Mouse (Mus musculus) lung, postnatal 0 days (tissue): ENCODE results near the gene Rock2. TPM values are rescaled to one million over a fixed set of nuclear protein-coding genes. Genes with fewer than 3 reads are reported as not detected.

Experiments
- ATAC-seq: fragments of 200-750 bp; cut with Nextera tagmentation; 2 replicates; pipeline ENCODE4 v1.8.0; 2017; ENCODE audit warnings: moderate library complexity
- DNase-seq: peaks from one replicate; pipeline ENCODE4 v3.0.0-alpha.2; 2016; ENCODE audit warnings: low spot score
- H3K27ac ChIP-seq: fragments of 300-500 bp; sonication (generic); 2 replicates; pipeline ENCODE4 v1.5.1; 2014; ENCODE audit warnings: antibody characterized with exemption, mild to moderate bottlenecking, low read length, mixed read lengths
- H3K27me3 ChIP-seq: fragments of 300-500 bp; sonication (generic); replicated peaks from 2 replicates; pipeline ENCODE4 v1.6.1; 2014; ENCODE audit warnings: low read length, mixed read lengths; ENCODE audit not compliant: insufficient read depth
- H3K36me3 ChIP-seq: fragments of 300-500 bp; sonication (generic); 2 replicates; pipeline ENCODE4 v1.6.1; 2014; ENCODE audit warnings: low read length, mixed read lengths; ENCODE audit not compliant: insufficient read depth
- H3K4me1 ChIP-seq: fragments of 300-500 bp; sonication (generic); 2 replicates; pipeline ENCODE4 v1.6.1; 2014; ENCODE audit warnings: antibody characterized with exemption, low read depth, low read length, mixed read lengths; ENCODE audit not compliant: insufficient read depth
- H3K4me2 ChIP-seq: fragments of 300-500 bp; sonication (generic); replicated peaks from 2 replicates; pipeline ENCODE4 v1.6.1; 2014; ENCODE audit warnings: low read depth, mild to moderate bottlenecking, low read length, moderate library complexity, mixed read lengths
- H3K4me3 ChIP-seq: fragments of 300-500 bp; sonication (generic); 2 replicates; pipeline ENCODE4 v1.5.1; 2014; ENCODE audit warnings: low read depth, low read length
- H3K9ac ChIP-seq: fragments of 300-500 bp; sonication (generic); replicated peaks from 2 replicates; pipeline ENCODE4 v1.6.1; 2014; ENCODE audit warnings: low read depth, mild to moderate bottlenecking
- H3K9me3 ChIP-seq: fragments of 300-500 bp; sonication (generic); 2 replicates; pipeline ENCODE4 v1.6.1; 2016; ENCODE audit warnings: low read length, mixed read lengths
- CTCF ChIP-seq: IDR thresholded peaks from 2 replicates; pipeline ENCODE4 v1.5.1; 2016; ENCODE audit warnings: antibody characterized with exemption, mild to moderate bottlenecking
- EP300 ChIP-seq: IDR thresholded peaks from 2 replicates; pipeline ENCODE4 v1.6.1; 2016; ENCODE audit warnings: antibody characterized with exemption, mild to moderate bottlenecking, control low read depth
- WGBS: fragments of 180-500 bp; shearing (Covaris S2); extraction: QIAGEN DNeasy Blood & Tissue Kit; methylation state at CpG from one replicate; pipeline ENCODE4 v1.1.7; 2014; 5-methylcytosine and 5-hydroxymethylcytosine counted together
- polyA plus RNA-seq: library from polyadenylated mRNA; unstranded; fragments of >200 nt; fragmentation: Nextera tagmentation; extraction: Ambion mirVana; gene quantifications from 2 replicates; pipeline ENCODE4 v1.2.1, GENCODE M21; 2015

Rock2 gene
- polyA plus RNA-seq, 1 experiment from 2014 or later = 18.2 TPM

DNA sequence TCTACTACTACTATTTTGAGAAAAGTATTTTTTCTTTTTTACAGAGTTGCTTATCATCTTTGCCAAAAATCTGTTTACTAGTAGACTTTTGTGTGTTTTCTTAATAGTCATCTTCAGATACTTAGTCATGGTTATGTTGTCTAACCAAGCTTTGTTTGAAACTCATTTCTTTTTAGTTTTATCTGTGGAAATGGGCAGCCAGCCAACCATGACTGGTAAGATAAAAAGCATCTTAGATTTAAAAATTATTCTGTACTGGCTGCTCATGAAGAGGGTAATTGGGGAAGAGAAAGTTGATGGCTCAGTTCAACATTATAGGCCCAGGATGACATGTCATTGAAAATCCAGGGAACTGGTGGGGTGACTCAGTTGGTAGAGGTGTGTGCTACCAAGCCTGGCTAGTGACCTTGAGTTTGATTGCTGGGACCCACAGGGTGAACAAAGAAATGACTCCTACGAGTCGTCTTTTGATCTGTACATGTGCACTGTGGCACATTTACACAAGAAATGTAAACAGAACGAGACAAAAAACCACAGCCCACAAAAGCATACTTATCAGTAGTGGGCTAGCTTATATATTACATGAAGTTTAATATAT is 6.0 kb downstream of the Rock2 start:
- no peak overlapping the region for H3K4me2 ChIP-seq
- no peak for ATAC-seq

DNA sequence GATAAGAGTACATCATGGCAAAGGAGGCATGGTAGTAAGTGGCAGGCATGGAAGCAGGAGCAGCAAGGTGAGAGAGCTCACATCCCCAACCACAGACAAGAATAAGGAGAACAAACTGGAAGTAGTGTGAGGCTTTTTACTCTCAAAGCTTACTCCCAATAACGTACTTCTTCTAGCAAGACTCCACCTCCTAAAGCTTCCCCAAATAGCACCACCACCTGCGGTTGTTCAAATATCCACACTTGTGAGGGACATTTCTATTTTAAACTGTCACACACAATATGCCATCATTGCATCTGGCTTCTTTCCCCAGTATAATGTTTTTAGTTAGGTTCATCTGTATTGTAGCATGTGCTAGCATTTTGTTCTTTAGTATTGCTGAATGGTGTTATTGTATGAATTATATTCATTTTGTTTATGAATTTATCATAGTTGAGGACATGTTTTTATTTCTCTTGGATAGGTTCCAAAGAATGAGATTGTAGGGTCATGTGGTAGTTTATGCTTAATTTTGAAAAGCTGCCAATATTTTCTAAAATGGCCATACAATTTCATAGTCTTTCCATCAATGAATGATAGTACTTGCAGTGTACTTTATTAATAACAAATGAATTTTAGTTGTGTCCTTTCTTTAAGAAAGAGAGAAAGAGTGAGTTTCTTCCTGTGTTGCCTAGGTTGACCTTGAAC is 9.4 kb downstream of the Rock2 start:
- Histone ChIP-seq H3K27me3 (no peaks in the 10 kb centered on the region), H3K27ac (no peak overlapping the region), H3K36me3 (no peaks in the 10 kb centered on the region), H3K9me3 (no peaks in the 10 kb centered on the region), H3K9ac (no peak overlapping the region), H3K4me1 (peaks cover 4% of the 10 kb centered on the region; the same call in 1 of the 2 replicates), H3K4me2 (no peak overlapping the region), H3K4me3 (no peak overlapping the region)
- TF ChIP-seq EP300 (no peak), CTCF (no peak)
- ATAC-seq = no peak
- WGBS = 33% methylated on average over 2 of the region's 2 CpGs
- no peak for DNase-seq

More for the DNA sequence above, 6.0 kb downstream of the Rock2 start:
- H3K27ac ChIP-seq = no peak overlapping the region
- H3K4me1 ChIP-seq = peaks cover 4% of the 10 kb centered on the region; the same call in 1 of the 2 replicates
- WGBS = 12% methylated on average over 3 of the region's 3 CpGs
- TF ChIP-seq EP300 (no peak), CTCF (no peak)
- no peaks in the 10 kb centered on the region for H3K27me3 ChIP-seq
- no peak overlapping the region for H3K9ac ChIP-seq
- no peak overlapping the region for H3K4me3 ChIP-seq
- no peak for DNase-seq
- H3K9me3 ChIP-seq = no peaks in the 10 kb centered on the region
- no peaks in the 10 kb centered on the region for H3K36me3 ChIP-seq

DNA sequence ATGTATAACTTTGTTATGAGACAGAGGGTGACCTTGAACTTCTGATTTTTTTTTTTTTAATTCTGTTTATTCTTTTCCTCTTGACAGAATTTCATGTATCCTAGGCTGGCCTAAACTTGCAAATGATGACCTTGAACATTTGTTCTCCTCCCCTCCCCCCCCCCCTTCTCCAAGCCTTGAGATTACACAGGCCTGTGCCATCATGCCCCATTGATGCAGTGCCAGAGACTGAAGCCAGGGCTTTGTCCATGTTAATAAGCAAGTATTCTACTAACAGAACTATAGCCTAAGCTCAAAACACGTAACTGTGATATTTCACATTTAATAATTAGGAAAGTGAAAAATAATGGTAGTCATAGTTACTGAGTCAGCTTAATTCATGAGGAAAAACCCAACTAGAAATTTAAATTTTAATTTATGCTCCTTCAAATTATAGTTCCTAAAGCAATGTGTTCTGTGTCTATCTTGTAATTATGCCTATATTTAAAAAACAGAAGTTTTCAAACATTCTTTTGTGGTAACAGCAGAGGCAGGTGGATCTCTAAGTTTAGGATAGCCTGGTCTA is 12.7 kb downstream of the Rock2 start:
- WGBS = 98% methylated on average over 1 of the region's 1 CpGs
- TF ChIP-seq CTCF = no peak
- TF ChIP-seq EP300 = no peak
- ATAC-seq (no peak), DNase-seq (no peak)
- Histone ChIP-seq H3K4me2 (no peak overlapping the region), H3K9ac (no peak overlapping the region), H3K4me3 (no peak overlapping the region), H3K36me3 (no peaks in the 10 kb centered on the region), H3K9me3 (no peaks in the 10 kb centered on the region), H3K4me1 (no peaks in the 10 kb centered on the region), H3K27ac (no peak overlapping the region), H3K27me3 (no peaks in the 10 kb centered on the region)

DNA sequence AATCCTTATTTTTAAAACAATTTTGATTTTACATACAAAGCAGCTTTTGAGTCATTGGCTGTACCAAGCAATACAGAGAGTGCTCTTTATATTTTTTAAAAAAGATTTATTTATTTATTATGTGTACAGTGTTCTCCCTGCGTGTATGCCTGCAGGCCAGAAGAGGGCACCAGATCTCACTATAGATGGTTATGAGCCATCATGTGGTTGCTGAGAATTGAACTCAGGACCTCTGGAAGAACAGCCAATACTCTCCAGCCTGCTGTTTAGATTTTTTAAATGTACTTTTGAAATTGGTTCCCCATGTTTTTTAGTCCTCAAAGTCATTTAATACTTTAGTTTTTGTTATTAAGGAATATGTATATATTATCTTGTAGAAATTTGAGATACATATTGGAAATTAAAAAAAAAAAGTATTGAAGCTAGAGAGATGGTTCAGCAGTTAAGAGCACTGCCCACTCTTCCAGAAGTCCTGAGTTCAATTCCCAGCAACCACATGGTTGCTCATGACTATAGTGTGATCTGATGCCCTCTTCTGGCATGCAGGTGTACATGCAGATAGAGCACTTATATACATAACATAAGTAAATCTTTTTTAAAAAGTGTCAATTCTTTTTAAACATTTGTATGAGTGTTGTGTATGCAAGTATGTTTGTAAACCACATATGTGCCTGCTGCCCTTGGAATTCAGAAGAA is 13.4 kb downstream of the Rock2 start:
- no peak for ATAC-seq
- 83% methylated on average over 1 of the region's 1 CpGs for WGBS
- H3K36me3 ChIP-seq = no peaks in the 10 kb centered on the region
- H3K9ac ChIP-seq = no peak overlapping the region
- no peak overlapping the region for H3K4me2 ChIP-seq
- TF ChIP-seq EP300 = no peak
- peak; percentile 53 for TF ChIP-seq CTCF
- H3K4me3 ChIP-seq = no peak overlapping the region
- H3K27ac ChIP-seq = no peak overlapping the region
- no peaks in the 10 kb centered on the region for H3K4me1 ChIP-seq
- H3K27me3 ChIP-seq = no peaks in the 10 kb centered on the region
- no peaks in the 10 kb centered on the region for H3K9me3 ChIP-seq
- no peak for DNase-seq

DNA sequence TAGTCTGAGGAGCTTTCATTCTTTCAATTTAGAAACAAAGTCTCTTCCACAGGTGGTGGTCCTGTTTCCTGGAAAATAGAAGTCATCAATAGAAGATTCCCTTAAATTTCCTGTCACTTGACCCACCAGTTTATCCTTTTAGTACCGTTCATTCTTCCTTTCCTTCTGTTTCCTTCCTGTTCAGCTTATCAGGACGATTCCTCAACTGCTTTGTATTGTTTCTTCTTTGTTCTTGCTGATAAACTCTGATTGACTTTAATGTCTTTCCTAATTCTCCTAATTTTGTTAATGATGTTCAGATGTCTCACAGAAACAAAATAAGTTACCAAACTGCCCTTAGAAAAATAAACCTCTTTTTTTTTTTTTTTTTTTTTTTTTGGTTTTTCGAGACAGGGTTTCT is 16.8 kb downstream of the Rock2 start:
- Histone ChIP-seq H3K27ac (no peak overlapping the region), H3K4me3 (no peak overlapping the region), H3K4me2 (no peak overlapping the region), H3K27me3 (no peaks in the 10 kb centered on the region), H3K9me3 (no peaks in the 10 kb centered on the region), H3K36me3 (no peaks in the 10 kb centered on the region), H3K9ac (no peak overlapping the region), H3K4me1 (no peaks in the 10 kb centered on the region)
- DNase-seq (no peak), ATAC-seq (no peak)
- TF ChIP-seq EP300 (no peak), CTCF (no peak)
- 52% methylated on average over 2 of the region's 3 CpGs for WGBS

DNA sequence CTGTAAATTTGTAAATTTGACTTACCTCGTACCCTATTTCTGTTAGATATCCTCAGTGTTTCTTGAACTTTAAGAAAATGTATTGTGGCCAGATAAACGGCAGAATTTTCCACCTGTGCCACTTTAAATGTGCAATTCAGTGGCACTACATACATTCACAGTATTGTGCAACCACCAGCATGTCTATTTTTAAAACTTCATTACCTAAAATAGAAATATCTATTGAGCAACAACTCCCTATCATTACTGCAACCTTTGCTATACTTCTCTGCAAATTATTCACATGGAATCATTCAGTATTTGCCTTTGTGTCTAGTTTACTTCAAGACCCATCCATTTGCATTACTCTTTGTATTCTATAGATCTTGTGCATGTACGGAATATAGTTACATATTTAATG is 17.9 kb downstream of the Rock2 start:
- Histone ChIP-seq H3K9me3 (no peaks in the 10 kb centered on the region), H3K9ac (no peak overlapping the region), H3K36me3 (no peaks in the 10 kb centered on the region), H3K4me2 (no peak overlapping the region), H3K27me3 (no peaks in the 10 kb centered on the region), H3K4me1 (no peaks in the 10 kb centered on the region), H3K4me3 (no peak overlapping the region), H3K27ac (no peak overlapping the region)
- TF ChIP-seq CTCF = no peak
- no peak for TF ChIP-seq EP300
- DNase-seq = no peak
- WGBS = 73% methylated on average over 3 of the region's 3 CpGs
- no peak for ATAC-seq
